Mouse (Mus musculus): ENCODE measurements around the gene Dnhd1. TPM values are rescaled to one million over a fixed set of nuclear protein-coding genes. Genes with fewer than 3 reads are reported as not detected.

The Dnhd1 gene
- polyA plus RNA-seq, 1 experiment from 2014 or later: 0.91 TPM

GRCm38 (mm10) chr7:105685541-105686197 lies 35.0 kb downstream of the Dnhd1 start:
- 0 out of 2 replicates have a peak overlapping the region, but pooled peaks have one; percentile 11 for H3K4me2 ChIP-seq (ENCODE audit: low read length)
- TF ChIP-seq CTCF (IDR thresholded peaks at IDR 0.05; ENCODE audit: low read depth): no peak
- 15% methylated on average over 13 of the region's 13 CpGs for WGBS

DNA sequence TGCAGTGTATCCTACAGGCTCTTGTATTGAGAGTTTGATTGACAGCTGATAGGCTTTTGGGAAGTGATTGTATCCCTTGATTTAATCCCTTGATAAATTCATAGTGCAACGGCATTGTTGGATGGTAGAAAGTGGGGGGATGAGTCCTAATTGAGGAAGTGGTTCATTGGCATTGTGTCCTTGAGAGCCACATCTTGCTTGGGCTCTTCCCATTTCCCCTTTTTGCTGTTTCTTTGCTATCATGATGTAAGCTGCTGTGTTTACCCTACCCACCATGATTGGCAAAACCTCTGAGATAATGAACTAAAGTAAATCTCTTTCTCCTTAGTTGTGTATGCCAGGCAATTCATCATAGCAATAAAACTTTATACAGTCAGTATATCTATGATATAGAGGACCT lies 40.2 kb downstream of the Dnhd1 start:
- DNase-seq (ENCODE audit: low spot score) (no peak), ATAC-seq (replicated peaks; ENCODE audit: low FRiP score, low read depth) (no peak)
- Histone ChIP-seq H3K9ac (ENCODE audit: low read depth, low read length) (no peak overlapping the region), H3K4me2 (ENCODE audit: low read length) (no peak overlapping the region), H3K36me3 (ENCODE audit: insufficient read depth, low read length) (no peaks in the 10 kb centered on the region), H3K27ac (no peak overlapping the region), H3K4me1 (replicated peaks; ENCODE audit: insufficient read depth, low read length) (no peaks in the 10 kb centered on the region), H3K9me3 (replicated peaks; ENCODE audit: low read length) (no peaks in the 10 kb centered on the region), H3K27me3 (ENCODE audit: insufficient read depth, low read length) (no peaks in the 10 kb centered on the region), H3K4me3 (replicated peaks; ENCODE audit: low read depth, low read length) (no peak overlapping the region)
- WGBS: 73% methylated on average over 1 of the region's 1 CpGs
- no peak for TF ChIP-seq CTCF (IDR thresholded peaks at IDR 0.05; ENCODE audit: low read depth)

More at GRCm38 (mm10) chr7:105685541-105686197, 35.0 kb downstream of the Dnhd1 start:
- no peak overlapping the region for H3K9ac ChIP-seq (ENCODE audit: low read depth, low read length)
- no peaks in the 10 kb centered on the region for H3K9me3 ChIP-seq (replicated peaks; ENCODE audit: low read length)
- H3K4me1 ChIP-seq (replicated peaks; ENCODE audit: insufficient read depth, low read length): no peaks in the 10 kb centered on the region
- H3K27ac ChIP-seq: no peak overlapping the region
- no peaks in the 10 kb centered on the region for H3K36me3 ChIP-seq (ENCODE audit: insufficient read depth, low read length)
- peak; percentile 23 for DNase-seq (ENCODE audit: low spot score)
- H3K4me3 ChIP-seq (replicated peaks; ENCODE audit: low read depth, low read length): no peak overlapping the region
- H3K27me3 ChIP-seq (ENCODE audit: insufficient read depth, low read length): no peaks in the 10 kb centered on the region
- ATAC-seq (replicated peaks; ENCODE audit: low FRiP score, low read depth): no peak

DNA sequence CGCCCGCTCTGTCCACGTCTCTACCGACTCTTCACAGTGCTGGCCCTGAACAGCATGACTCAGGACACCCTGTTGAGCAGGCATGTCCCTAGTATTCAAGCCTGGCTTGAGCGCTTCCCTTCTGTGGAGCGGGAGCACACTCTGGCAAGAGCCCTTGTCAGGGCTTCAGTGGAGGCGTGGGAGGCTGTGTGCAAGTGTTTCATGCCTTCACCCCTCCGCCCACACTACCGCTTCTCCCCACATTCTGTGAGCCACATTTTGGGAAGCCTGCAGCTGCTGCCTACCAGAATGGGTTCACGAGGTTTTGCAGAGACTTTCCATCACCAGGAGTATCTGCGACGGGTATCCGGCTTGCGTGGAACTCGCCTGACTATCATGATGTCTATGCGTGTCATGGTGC lies 52.6 kb downstream of the Dnhd1 start:
- no peak overlapping the region for H3K4me3 ChIP-seq (replicated peaks; ENCODE audit: low read depth, low read length)
- no peaks in the 10 kb centered on the region for H3K36me3 ChIP-seq (ENCODE audit: insufficient read depth, low read length)
- no peak overlapping the region for H3K4me2 ChIP-seq (ENCODE audit: low read length)
- no peaks in the 10 kb centered on the region for H3K4me1 ChIP-seq (replicated peaks; ENCODE audit: insufficient read depth, low read length)
- no peak overlapping the region for H3K9ac ChIP-seq (ENCODE audit: low read depth, low read length)
- ATAC-seq (replicated peaks; ENCODE audit: low FRiP score, low read depth): no peak
- DNase-seq (ENCODE audit: low spot score): no peak
- WGBS: 80% methylated on average over 16 of the region's 16 CpGs
- H3K9me3 ChIP-seq (replicated peaks; ENCODE audit: low read length): no peaks in the 10 kb centered on the region
- H3K27me3 ChIP-seq (ENCODE audit: insufficient read depth, low read length): no peaks in the 10 kb centered on the region
- no peak overlapping the region for H3K27ac ChIP-seq
- no peak for TF ChIP-seq CTCF (IDR thresholded peaks at IDR 0.05; ENCODE audit: low read depth)

- ATAC-seq (replicated peaks; ENCODE audit: low FRiP score, low read depth) (no peak), DNase-seq (ENCODE audit: low spot score) (no peak)
- 84% methylated on average over 4 of the region's 4 CpGs for WGBS
- Histone ChIP-seq H3K36me3 (ENCODE audit: insufficient read depth, low read length) (no peaks in the 10 kb centered on the region), H3K27ac (no peak overlapping the region), H3K27me3 (ENCODE audit: insufficient read depth, low read length) (no peaks in the 10 kb centered on the region), H3K9ac (ENCODE audit: low read depth, low read length) (no peak overlapping the region), H3K4me1 (replicated peaks; ENCODE audit: insufficient read depth, low read length) (no peaks in the 10 kb centered on the region), H3K4me2 (ENCODE audit: low read length) (no peak overlapping the region), H3K9me3 (replicated peaks; ENCODE audit: low read length) (no peaks in the 10 kb centered on the region), H3K4me3 (replicated peaks; ENCODE audit: low read depth, low read length) (no peak overlapping the region)
- no peak for TF ChIP-seq CTCF (IDR thresholded peaks at IDR 0.05; ENCODE audit: low read depth)
Observed at GRCm38 (mm10) chr7:105703816-105704215, 53.2 kb downstream of the Dnhd1 start.

GRCm38 (mm10) chr7:105708733-105709132 lies 58.1 kb downstream of the Dnhd1 start:
- Histone ChIP-seq H3K4me1 (replicated peaks; ENCODE audit: insufficient read depth, low read length) (no peaks in the 10 kb centered on the region), H3K9ac (ENCODE audit: low read depth, low read length) (no peak overlapping the region), H3K4me2 (ENCODE audit: low read length) (no peak overlapping the region), H3K9me3 (replicated peaks; ENCODE audit: low read length) (no peaks in the 10 kb centered on the region), H3K36me3 (ENCODE audit: insufficient read depth, low read length) (no peaks in the 10 kb centered on the region), H3K27me3 (ENCODE audit: insufficient read depth, low read length) (no peaks in the 10 kb centered on the region), H3K4me3 (replicated peaks; ENCODE audit: low read depth, low read length) (no peak overlapping the region), H3K27ac (no peak overlapping the region)
- no peak for DNase-seq (ENCODE audit: low spot score)
- ATAC-seq (replicated peaks; ENCODE audit: low FRiP score, low read depth): no peak
- no peak for TF ChIP-seq CTCF (IDR thresholded peaks at IDR 0.05; ENCODE audit: low read depth)
- WGBS: 93% methylated on average over 5 of the region's 5 CpGs

GRCm38 (mm10) chr7:105715366-105715765 lies 64.7 kb downstream of the Dnhd1 start:
- no peak for ATAC-seq (replicated peaks; ENCODE audit: low FRiP score, low read depth)
- TF ChIP-seq CTCF (IDR thresholded peaks at IDR 0.05; ENCODE audit: low read depth): no peak
- Histone ChIP-seq H3K4me1 (replicated peaks; ENCODE audit: insufficient read depth, low read length) (no peaks in the 10 kb centered on the region), H3K4me2 (ENCODE audit: low read length) (no peak overlapping the region), H3K9me3 (replicated peaks; ENCODE audit: low read length) (no peaks in the 10 kb centered on the region), H3K9ac (ENCODE audit: low read depth, low read length) (no peak overlapping the region), H3K27me3 (ENCODE audit: insufficient read depth, low read length) (no peaks in the 10 kb centered on the region), H3K27ac (no peak overlapping the region), H3K4me3 (replicated peaks; ENCODE audit: low read depth, low read length) (no peak overlapping the region), H3K36me3 (ENCODE audit: insufficient read depth, low read length) (no peaks in the 10 kb centered on the region)
- 61% methylated on average over 3 of the region's 3 CpGs for WGBS
- DNase-seq (ENCODE audit: low spot score): no peak

DNA sequence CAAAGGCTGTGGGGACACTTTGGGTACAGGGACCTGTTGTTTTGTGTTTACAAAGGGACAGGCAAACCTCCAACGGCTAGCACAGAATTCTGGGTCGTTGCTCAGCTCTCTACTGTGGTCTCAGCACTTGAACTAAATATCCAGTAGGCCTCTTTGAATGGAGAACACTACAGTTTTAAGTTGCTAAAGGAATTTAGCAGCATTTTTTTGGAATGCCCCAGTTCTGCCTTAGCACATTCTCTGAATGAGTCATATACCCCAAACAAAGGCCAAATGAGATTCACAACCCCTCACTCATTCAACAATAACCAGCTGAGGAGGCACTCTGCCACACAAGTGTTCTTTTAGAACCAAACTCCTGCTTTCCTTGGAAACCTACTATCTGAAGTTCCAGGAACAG lies 71.3 kb downstream of the Dnhd1 start:
- H3K4me2 ChIP-seq (ENCODE audit: low read length): no peak overlapping the region
- no peak overlapping the region for H3K4me3 ChIP-seq (replicated peaks; ENCODE audit: low read depth, low read length)
- 69% methylated on average over 2 of the region's 2 CpGs for WGBS
- H3K9me3 ChIP-seq (replicated peaks; ENCODE audit: low read length): no peaks in the 10 kb centered on the region
- no peaks in the 10 kb centered on the region for H3K4me1 ChIP-seq (replicated peaks; ENCODE audit: insufficient read depth, low read length)
- no peak overlapping the region for H3K27ac ChIP-seq
- no peak for DNase-seq (ENCODE audit: low spot score)
- H3K36me3 ChIP-seq (ENCODE audit: insufficient read depth, low read length): no peaks in the 10 kb centered on the region
- ATAC-seq (replicated peaks; ENCODE audit: low FRiP score, low read depth): no peak
- H3K27me3 ChIP-seq (ENCODE audit: insufficient read depth, low read length): no peaks in the 10 kb centered on the region
- no peak overlapping the region for H3K9ac ChIP-seq (ENCODE audit: low read depth, low read length)
- no peak for TF ChIP-seq CTCF (IDR thresholded peaks at IDR 0.05; ENCODE audit: low read depth)
